Mouse (Mus musculus) MEL (cell line): Measurements from ENCODE around the gene Rab31.

Source experiments
- CTCF ChIP-seq, 3 experiments: IDR thresholded peaks in 2 of 3; conservative IDR thresholded peaks in 1 of 3; 2 replicates each; pipeline ENCODE4 v1.5.1; 2011 to 2012; ENCODE audit warnings: low read length in 3 of 3, low read depth in 2 of 3, mild to moderate bottlenecking in 2 of 3, improper control_type of control experiment in 1 of 3, inconsistent platforms in 1 of 3, mixed read lengths in 1 of 3, moderate library complexity in 1 of 3; ENCODE audit not compliant: control insufficient read depth in 1 of 3, insufficient read depth in 1 of 3, poor library complexity in 1 of 3, severe bottlenecking in 1 of 3
- ELF1 ChIP-seq: IDR thresholded peaks from 2 replicates; pipeline ENCODE4 v1.6.1; 2014; ENCODE audit warnings: low read depth, mild to moderate bottlenecking, inconsistent platforms, low read length, improper control_type of control experiment, moderate library complexity
- EP300 ChIP-seq, 2 experiments: IDR thresholded peaks; 2 replicates each; pipeline ENCODE4 v1.6.1; 2011; ENCODE audit warnings: improper control_type of control experiment in 2 of 2, low read length in 2 of 2, low read depth in 1 of 2, mild to moderate bottlenecking in 1 of 2
- POLR2A ChIP-seq, 2 experiments: IDR thresholded peaks; 2 replicates each; pipeline ENCODE4 v1.6.1; 2011 to 2012; ENCODE audit warnings: low read length in 2 of 2, mild to moderate bottlenecking in 2 of 2, control low read depth in 1 of 2, improper control_type of control experiment in 1 of 2, low read depth in 1 of 2, moderate library complexity in 1 of 2; ENCODE audit not compliant: control insufficient read depth in 1 of 2, insufficient read depth in 1 of 2, poor library complexity in 1 of 2
- POLR2AphosphoS2 ChIP-seq: IDR thresholded peaks from 2 replicates; pipeline ENCODE4 v1.6.1; 2011; ENCODE audit warnings: low read length, improper control_type of control experiment
- USF1 ChIP-seq: IDR thresholded peaks from 2 replicates; pipeline ENCODE4 v1.6.1; 2014; ENCODE audit warnings: low read depth, mild to moderate bottlenecking, inconsistent platforms, low read length, improper control_type of control experiment, moderate library complexity

DNA sequence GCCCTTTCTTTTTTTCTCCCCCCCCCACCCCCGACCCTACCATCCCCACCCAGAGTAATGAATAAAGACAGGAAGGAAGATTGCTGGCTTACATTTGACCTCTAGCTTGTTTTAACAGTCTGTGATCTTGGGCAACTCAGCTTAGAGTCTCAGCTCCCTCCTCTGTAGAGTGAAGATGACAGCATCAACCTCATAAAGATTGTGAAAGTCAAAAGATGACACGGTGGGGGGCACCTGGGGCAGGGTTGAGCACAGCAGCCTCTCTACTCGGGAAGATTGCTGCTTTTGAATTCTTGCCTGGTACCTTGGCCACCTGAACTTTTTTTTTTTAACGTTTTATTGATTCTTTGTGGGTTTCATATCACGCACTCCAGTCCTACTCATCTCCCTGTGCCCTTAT, 124.6 kb downstream of the Rab31 start:
- TF ChIP-seq ELF1 (no peak), POLR2AphosphoS2 (no peak), POLR2A (IDR thresholded peaks at IDR 0.05; ENCODE audit: control insufficient read depth in 1 of 2, insufficient read depth in 1 of 2, low read depth in 1 of 2, low read length in 2 of 2, poor library complexity in 1 of 2) (no peak), CTCF (IDR thresholded peaks at IDR 0.05 in 2 of 3, conservative IDR thresholded peaks at IDR 0.05 in 1 of 3; ENCODE audit: control insufficient read depth in 1 of 3, insufficient read depth in 1 of 3, low read depth in 2 of 3, low read length in 3 of 3, poor library complexity in 1 of 3, severe bottlenecking in 1 of 3) (no peak), EP300 (IDR thresholded peaks at IDR 0.05; ENCODE audit: low read depth in 1 of 2, low read length in 2 of 2) (no peak), USF1 (no peak)
